Mouse (Mus musculus): ENCODE measurements at regions not wholly inside any gene's neighbourhood (a gene's known extent, or its start where the extent isn't known, plus 50 kb on each side); places are given as distances from the start of the nearest gene placed in this dataset.

- TF ChIP-seq POLR2AphosphoS5 (IDR thresholded peaks at IDR 0.05; ENCODE audit: insufficient replicate concordance, low read depth, low read length): no peak
- TF ChIP-seq CTCF (IDR thresholded peaks at IDR 0.05; ENCODE audit: low read depth, low read length): no peak
- no peak for TF ChIP-seq GATA2 (IDR thresholded peaks at IDR 0.05; ENCODE audit: borderline replicate concordance, low read depth, low read length)
- TF ChIP-seq GATA1 (IDR thresholded peaks at IDR 0.05; ENCODE audit: borderline replicate concordance, low read length): no peak
- no peak for TF ChIP-seq TAL1 (conservative IDR thresholded peaks at IDR 0.05; ENCODE audit: low read depth, low read length)
Measured at GRCm38 (mm10) chr15:37166744-37167143, 159.2 kb upstream of the Zfp706 start.

All from G1E (cell line).